Mouse (Mus musculus): ENCODE data around the gene Smarcd2.

- no peak for TF ChIP-seq GATA1 (IDR thresholded peaks at IDR 0.05; ENCODE audit: low read length)
- no peak for TF ChIP-seq TAL1 (IDR thresholded peaks at IDR 0.05; ENCODE audit: low read length)
Observed at GRCm38 (mm10) chr11:106254767-106255166, 18.0 kb downstream of the Smarcd2 start.
